Mouse (Mus musculus) MEL (cell line): Measurements from ENCODE around the gene Mtcl1. TPM values are rescaled to one million over a fixed set of nuclear protein-coding genes. Genes with fewer than 3 reads are reported as not detected.

ENCODE experiments used
- DNase-seq: peaks from one replicate; pipeline ENCODE4 v3.0.0; 2011; ENCODE audit warnings: low read depth, low spot score
- H3K27ac ChIP-seq: 2 replicates; pipeline ENCODE4 v1.5.1; 2012; ENCODE audit warnings: low read depth, mild to moderate bottlenecking, control low read depth, low read length, moderate library complexity; ENCODE audit not compliant: control insufficient read depth
- H3K27me3 ChIP-seq, 2 experiments: fragments of 150-350 bp in 1 of 2; sonication (generic) in 1 of 2; 2 replicates each; pipeline ENCODE4 v1.6.1; 2012; ENCODE audit warnings: low read length in 2 of 2, mild to moderate bottlenecking in 2 of 2, improper control_type of control experiment in 1 of 2, moderate library complexity in 1 of 2; ENCODE audit not compliant: insufficient read depth in 2 of 2, control insufficient read depth in 1 of 2
- H3K36me3 ChIP-seq, 2 experiments: 2 replicates each; pipeline ENCODE4 v1.6.1; 2012 to 2014; ENCODE audit warnings: low read length in 2 of 2, improper control_type of control experiment in 1 of 2, inconsistent platforms in 1 of 2, mild to moderate bottlenecking in 1 of 2; ENCODE audit not compliant: insufficient read depth in 2 of 2, control insufficient read depth in 1 of 2
- H3K4me1 ChIP-seq, 2 experiments: fragments of 150-350 bp in 1 of 2; sonication (generic) in 1 of 2; 2 replicates each; pipeline ENCODE4 v1.6.1; 2012; ENCODE audit warnings: low read length in 2 of 2, improper control_type of control experiment in 1 of 2, mild to moderate bottlenecking in 1 of 2; ENCODE audit not compliant: insufficient read depth in 2 of 2, control insufficient read depth in 1 of 2
- H3K4me3 ChIP-seq, 2 experiments: fragments of 150-350 bp in 1 of 2; sonication (generic) in 1 of 2; 2 replicates each; pipeline ENCODE4 v1.5.1; 2012; ENCODE audit warnings: low read depth in 2 of 2, low read length in 2 of 2, mild to moderate bottlenecking in 2 of 2, moderate library complexity in 2 of 2, control low read depth in 1 of 2, improper control_type of control experiment in 1 of 2; ENCODE audit not compliant: control insufficient read depth in 1 of 2, insufficient read depth in 1 of 2
- H3K79me2 ChIP-seq: 2 replicates; pipeline ENCODE4 v1.6.1; 2012; ENCODE audit warnings: mild to moderate bottlenecking, low read length, moderate library complexity; ENCODE audit not compliant: control insufficient read depth, poor library complexity, insufficient read depth
- H3K9ac ChIP-seq: 2 replicates; pipeline ENCODE4 v1.6.1; 2012; ENCODE audit warnings: low read depth, mild to moderate bottlenecking, control low read depth, low read length, moderate library complexity; ENCODE audit not compliant: control insufficient read depth, poor library complexity, severe bottlenecking
- H3K9me3 ChIP-seq: fragments of 150-350 bp; sonication (generic); replicated peaks from 2 replicates; pipeline ENCODE4 v1.6.1; 2012; ENCODE audit warnings: mild to moderate bottlenecking, low read length, improper control_type of control experiment, moderate library complexity; ENCODE audit not compliant: insufficient read depth
- CTCF ChIP-seq, 3 experiments: IDR thresholded peaks in 2 of 3; conservative IDR thresholded peaks in 1 of 3; 2 replicates each; pipeline ENCODE4 v1.5.1; 2011 to 2012; ENCODE audit warnings: low read length in 3 of 3, low read depth in 2 of 3, mild to moderate bottlenecking in 2 of 3, improper control_type of control experiment in 1 of 3, inconsistent platforms in 1 of 3, mixed read lengths in 1 of 3, moderate library complexity in 1 of 3; ENCODE audit not compliant: control insufficient read depth in 1 of 3, insufficient read depth in 1 of 3, poor library complexity in 1 of 3, severe bottlenecking in 1 of 3
- ELF1 ChIP-seq: IDR thresholded peaks from 2 replicates; pipeline ENCODE4 v1.6.1; 2014; ENCODE audit warnings: low read depth, mild to moderate bottlenecking, inconsistent platforms, low read length, improper control_type of control experiment, moderate library complexity
- EP300 ChIP-seq, 2 experiments: IDR thresholded peaks; 2 replicates each; pipeline ENCODE4 v1.6.1; 2011; ENCODE audit warnings: improper control_type of control experiment in 2 of 2, low read length in 2 of 2, low read depth in 1 of 2, mild to moderate bottlenecking in 1 of 2
- GATA1 ChIP-seq: IDR thresholded peaks from 2 replicates; pipeline ENCODE4 v1.6.1; 2011; ENCODE audit warnings: low read depth, low read length, improper control_type of control experiment
- MAX ChIP-seq: IDR thresholded peaks from 2 replicates; pipeline ENCODE4 v1.6.1; 2011; ENCODE audit warnings: low read length, improper control_type of control experiment
- MEF2A ChIP-seq: IDR thresholded peaks from 2 replicates; pipeline ENCODE4 v1.6.1; 2014; ENCODE audit warnings: low read depth, mild to moderate bottlenecking, inconsistent platforms, low read length, improper control_type of control experiment; ENCODE audit not compliant: poor library complexity, insufficient replicate concordance, severe bottlenecking; ENCODE audit errors: extremely low read depth
- MYC ChIP-seq: IDR thresholded peaks from 2 replicates; pipeline ENCODE4 v1.6.1; 2011; ENCODE audit warnings: low read depth, mild to moderate bottlenecking, low read length, improper control_type of control experiment, moderate library complexity
- NELFE ChIP-seq: IDR thresholded peaks from 2 replicates; pipeline ENCODE4 v1.6.1; 2011; ENCODE audit warnings: low read depth, low read length, improper control_type of control experiment
- POLR2AphosphoS2 ChIP-seq: IDR thresholded peaks from 2 replicates; pipeline ENCODE4 v1.6.1; 2011; ENCODE audit warnings: low read length, improper control_type of control experiment
- POLR2AphosphoS5 ChIP-seq: IDR thresholded peaks from 2 replicates; pipeline ENCODE4 v1.6.1; 2012; ENCODE audit warnings: low read depth, borderline replicate concordance, mild to moderate bottlenecking, inconsistent platforms, low read length, moderate library complexity, mixed read lengths
- SMC3 ChIP-seq: IDR thresholded peaks from 2 replicates; pipeline ENCODE4 v1.6.1; 2011; ENCODE audit warnings: low read depth, low read length, improper control_type of control experiment
- TAL1 ChIP-seq: IDR thresholded peaks from 2 replicates; pipeline ENCODE4 v1.6.1; 2012; ENCODE audit warnings: mild to moderate bottlenecking, inconsistent platforms, low read length, moderate library complexity, mixed read lengths
- TBP ChIP-seq: IDR thresholded peaks from 2 replicates; pipeline ENCODE4 v1.8.0; 2011; ENCODE audit warnings: low read depth, low read length, improper control_type of control experiment
- TCF12 ChIP-seq: IDR thresholded peaks from 2 replicates; pipeline ENCODE4 v1.6.1; 2014; ENCODE audit warnings: low read depth, mild to moderate bottlenecking, inconsistent platforms, low read length, improper control_type of control experiment, moderate library complexity
- USF1 ChIP-seq: IDR thresholded peaks from 2 replicates; pipeline ENCODE4 v1.6.1; 2014; ENCODE audit warnings: low read depth, mild to moderate bottlenecking, inconsistent platforms, low read length, improper control_type of control experiment, moderate library complexity
- ZKSCAN1 ChIP-seq: IDR thresholded peaks from 2 replicates; pipeline ENCODE4 v1.6.1; 2012; ENCODE audit warnings: low read depth, mild to moderate bottlenecking, inconsistent platforms, low read length, improper control_type of control experiment, moderate library complexity
- ZNF384 ChIP-seq: IDR thresholded peaks from 2 replicates; pipeline ENCODE4 v1.6.1; 2012; ENCODE audit warnings: low read depth, mild to moderate bottlenecking, inconsistent platforms, low read length, improper control_type of control experiment
- polyA plus RNA-seq, 2 experiments: library from polyadenylated mRNA; stranded (reverse) in 1 of 2; unstranded in 1 of 2; fragments of >175 nt in 1 of 2; fragments of >200 nt in 1 of 2; gene quantifications; 2 replicates each; pipeline versions ENCODE4 v1.2.1 to v1.2.4; 2012; ENCODE audit warnings: low replicate concordance in 2 of 2, low read depth in 1 of 2; ENCODE audit not compliant: insufficient read length in 2 of 2, insufficient read depth in 1 of 2, missing spikeins in 1 of 2
- total RNA-seq: library from RNA; depleted of rRNA; stranded (reverse); fragments of 300-350 nt; gene quantifications from 2 replicates; pipeline ENCODE4 v1.2.3, GENCODE M21; 2012

The Mtcl1 gene
- total and polyA plus RNA-seq, 3 experiments, result not detected

DNA sequence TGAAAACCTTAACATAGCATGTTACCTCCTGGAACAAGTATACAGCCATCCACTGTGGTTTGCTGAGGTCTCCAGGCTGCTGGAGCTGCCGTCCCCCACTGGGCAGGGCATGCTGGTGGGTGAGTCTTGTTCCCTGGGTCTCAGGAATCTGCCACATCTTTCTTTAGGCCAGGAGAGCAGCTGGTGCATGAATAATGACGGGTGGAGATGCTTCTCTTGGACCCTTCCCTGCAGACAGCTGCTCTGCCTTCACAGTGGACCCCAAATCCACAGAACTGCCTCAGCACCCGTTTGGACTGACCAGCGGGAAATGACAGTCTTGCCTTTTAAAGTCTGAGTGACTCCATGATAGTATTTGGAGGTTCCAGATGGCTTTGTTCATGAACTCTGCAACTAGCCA, 114.7 kb downstream of the Mtcl1 start:
- H3K9me3 ChIP-seq, result no peaks in the 10 kb centered on the region
- TF ChIP-seq NELFE, result no peak
- H3K9ac ChIP-seq, result no peak overlapping the region
- no peak overlapping the region for H3K4me3 ChIP-seq
- no peaks in the 10 kb centered on the region for H3K36me3 ChIP-seq
- H3K4me1 ChIP-seq, result no peaks in the 10 kb centered on the region
- H3K27ac ChIP-seq, result no peak overlapping the region
- H3K79me2 ChIP-seq, result no peaks in the 10 kb centered on the region
- no peak for DNase-seq
- H3K27me3 ChIP-seq, result no peaks in the 10 kb centered on the region

DNA sequence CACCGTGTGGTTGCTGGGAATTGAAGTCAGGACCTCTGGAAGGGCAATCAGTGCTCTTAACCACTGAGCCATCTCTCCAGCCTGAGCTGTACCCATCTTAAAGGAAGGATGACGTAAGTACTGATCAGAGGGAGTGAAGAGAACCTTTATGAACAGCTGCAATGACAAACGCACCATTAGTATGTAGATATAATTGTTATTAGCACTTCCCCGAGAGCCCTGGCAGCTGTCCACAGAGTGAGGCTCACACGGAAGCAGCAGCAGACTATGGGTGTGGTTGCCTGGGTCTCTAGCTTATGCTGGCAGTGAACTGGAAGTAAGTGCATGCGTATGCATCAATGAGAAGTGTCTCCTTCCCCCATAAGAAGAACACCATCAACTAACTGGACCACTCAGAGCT, 118.3 kb downstream of the Mtcl1 start:
- Histone ChIP-seq H3K79me2 (no peaks in the 10 kb centered on the region), H3K9ac (no peak overlapping the region), H3K9me3 (no peaks in the 10 kb centered on the region), H3K36me3 (no peaks in the 10 kb centered on the region), H3K4me1 (no peaks in the 10 kb centered on the region), H3K4me3 (no peak overlapping the region), H3K27ac (no peak overlapping the region), H3K27me3 (no peaks in the 10 kb centered on the region)
- DNase-seq, result no peak
- no peak for TF ChIP-seq ZKSCAN1
- TF ChIP-seq POLR2AphosphoS2, result no peak
- TF ChIP-seq MEF2A, result no peak
- TF ChIP-seq USF1, result no peak
- TF ChIP-seq EP300 (IDR thresholded peaks at IDR 0.05; ENCODE audit: low read depth in 1 of 2, low read length in 2 of 2), result no peak
- no peak for TF ChIP-seq MYC
- TF ChIP-seq CTCF (IDR thresholded peaks at IDR 0.05 in 2 of 3, conservative IDR thresholded peaks at IDR 0.05 in 1 of 3; ENCODE audit: control insufficient read depth in 1 of 3, insufficient read depth in 1 of 3, low read depth in 2 of 3, low read length in 3 of 3, poor library complexity in 1 of 3, severe bottlenecking in 1 of 3), result no peak
- TF ChIP-seq TAL1, result no peak
- no peak for TF ChIP-seq TBP
- no peak for TF ChIP-seq SMC3
- no peak for TF ChIP-seq ZNF384
- TF ChIP-seq TCF12, result no peak
- no peak for TF ChIP-seq ELF1
- no peak for TF ChIP-seq POLR2AphosphoS5
- no peak for TF ChIP-seq MAX
- no peak for TF ChIP-seq GATA1
